Mouse (Mus musculus): ENCODE data around the gene Dscam.

DNA sequence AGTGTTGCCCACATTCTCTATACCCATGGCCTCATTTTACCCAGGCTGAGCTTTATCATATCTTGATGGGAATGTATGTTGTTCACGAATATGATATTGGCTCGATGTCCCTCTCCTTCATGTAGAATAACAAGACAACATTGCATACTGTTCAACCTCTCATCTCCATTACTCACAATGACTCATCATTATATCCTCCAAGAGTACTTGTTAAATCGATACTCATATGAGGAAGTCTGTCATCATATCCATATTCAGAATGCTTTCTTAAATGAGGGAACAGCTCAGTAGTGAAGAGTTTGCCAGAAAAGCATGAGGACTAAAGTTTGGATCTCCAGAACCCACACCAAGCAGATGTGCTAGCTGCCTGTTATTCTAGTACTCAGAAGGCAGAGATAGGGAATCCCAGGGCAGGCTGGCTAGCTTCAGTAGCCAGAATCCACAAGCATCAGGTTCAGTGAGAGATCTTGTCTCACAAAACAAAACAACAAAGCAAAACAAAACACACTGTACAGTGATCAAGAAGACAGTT lies 327.7 kb downstream of the Dscam start:
- no peak for TF ChIP-seq CTCF (IDR thresholded peaks at IDR 0.05; ENCODE audit: borderline replicate concordance, extremely low read depth, insufficient read depth, insufficient read length)
- no peak for TF ChIP-seq POLR2A (IDR thresholded peaks at IDR 0.05; ENCODE audit: borderline replicate concordance, extremely low read depth, insufficient read depth, insufficient read length, poor library complexity, severe bottlenecking)
